Mouse (Mus musculus) forebrain, embryonic 14.5 days (tissue): ENCODE measurements at regions not wholly inside any gene's neighbourhood (a gene's known extent, or its start where the extent isn't known, plus 50 kb on each side); places are given as distances from the start of the nearest gene placed in this dataset.

Experiments used
- ATAC-seq: fragments of 200-750 bp; cut with Nextera tagmentation; 2 replicates; pipeline ENCODE4 v1.8.0; 2017; ENCODE audit warnings: mild to moderate bottlenecking, moderate library complexity
- DNase-seq: peaks from one replicate; pipeline ENCODE4 v3.0.0-alpha.2; 2015; ENCODE audit warnings: low spot score
- H3K27ac ChIP-seq: fragments of 300-500 bp; sonication (generic); 2 replicates; pipeline ENCODE4 v1.5.1; 2014; ENCODE audit warnings: low read depth, mild to moderate bottlenecking, control low read depth, low read length, moderate library complexity
- H3K27me3 ChIP-seq: fragments of 300-500 bp; sonication (generic); replicated peaks from 2 replicates; pipeline ENCODE4 v1.6.1; 2014; ENCODE audit warnings: low read length, control low read depth, mixed read lengths; ENCODE audit not compliant: control insufficient read depth, insufficient read depth
- H3K36me3 ChIP-seq: fragments of 300-500 bp; sonication (generic); 2 replicates; pipeline ENCODE4 v1.6.1; 2014; ENCODE audit warnings: low read length, control low read depth; ENCODE audit not compliant: control insufficient read depth, insufficient read depth
- H3K4me1 ChIP-seq: fragments of 300-500 bp; sonication (generic); 2 replicates; pipeline ENCODE4 v1.6.1; 2014; ENCODE audit warnings: antibody characterized with exemption, low read length, control low read depth; ENCODE audit not compliant: control insufficient read depth, insufficient read depth
- H3K4me2 ChIP-seq: fragments of 300-500 bp; sonication (generic); 2 replicates; pipeline ENCODE4 v1.6.1; 2014; ENCODE audit warnings: mild to moderate bottlenecking, control low read depth, low read length
- H3K4me3 ChIP-seq: fragments of 300-500 bp; sonication (generic); 2 replicates; pipeline ENCODE4 v1.5.1; 2014; ENCODE audit warnings: low read depth, low read length, control low read depth
- H3K9ac ChIP-seq: fragments of 300-500 bp; sonication (generic); 2 replicates; pipeline ENCODE4 v1.6.1; 2014; ENCODE audit warnings: mild to moderate bottlenecking, low read length, control low read depth, moderate library complexity
- H3K9me3 ChIP-seq: fragments of 300-500 bp; sonication (generic); replicated peaks from 2 replicates; pipeline ENCODE4 v1.6.1; 2016; ENCODE audit warnings: low read length, control low read depth, mixed read lengths; ENCODE audit not compliant: control insufficient read depth
- WGBS: fragments of 180-500 bp; shearing (Covaris S2); extraction: QIAGEN DNeasy Blood & Tissue Kit; methylation state at CpG from one replicate; pipeline ENCODE4 v1.1.7; 2014; 5-methylcytosine and 5-hydroxymethylcytosine counted together

DNA sequence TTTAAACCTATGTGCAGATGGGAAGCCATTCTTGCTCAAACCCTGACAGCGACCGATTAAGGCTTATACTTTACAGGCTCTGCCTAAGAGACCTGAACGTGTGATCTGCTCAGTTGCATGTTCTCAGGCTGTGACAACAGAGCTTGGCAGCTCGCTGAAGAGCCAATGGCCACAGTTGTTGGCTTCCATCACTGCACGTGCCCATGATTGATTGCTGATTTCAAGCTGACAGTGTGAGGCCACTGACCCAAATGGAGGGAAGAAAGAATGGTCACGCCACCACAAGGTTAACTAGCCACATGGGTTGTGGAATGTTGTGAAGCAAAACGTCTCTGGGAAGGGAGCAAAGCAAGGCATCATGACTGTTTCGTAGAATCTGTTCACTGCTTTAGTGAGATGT is 303.8 kb downstream of the Gadd45g start:
- DNase-seq (no peak), ATAC-seq (no peak)
- WGBS = 91% methylated on average over 8 of the region's 8 CpGs
- no peak overlapping the region for H3K4me3 ChIP-seq
- no peak overlapping the region for H3K27ac ChIP-seq
- no peaks in the 10 kb centered on the region for H3K36me3 ChIP-seq
- H3K9ac ChIP-seq = no peak overlapping the region
- no peaks in the 10 kb centered on the region for H3K27me3 ChIP-seq
- H3K4me1 ChIP-seq = peaks cover 13% of the 10 kb centered on the region
- no peaks in the 10 kb centered on the region for H3K9me3 ChIP-seq
- H3K4me2 ChIP-seq = no peak overlapping the region

GRCm38 (mm10) chr13:52151777-52152176 is 305.3 kb downstream of the Gadd45g start:
- WGBS = 77% methylated on average over 11 of the region's 11 CpGs
- Histone ChIP-seq H3K27ac (no peak overlapping the region), H3K4me3 (no peak overlapping the region), H3K9me3 (no peaks in the 10 kb centered on the region), H3K4me1 (peaks cover 20% of the 10 kb centered on the region), H3K4me2 (no peak overlapping the region), H3K36me3 (no peaks in the 10 kb centered on the region), H3K27me3 (no peaks in the 10 kb centered on the region), H3K9ac (no peak overlapping the region)
- ATAC-seq = no peak
- DNase-seq = peak; percentile 10

DNA sequence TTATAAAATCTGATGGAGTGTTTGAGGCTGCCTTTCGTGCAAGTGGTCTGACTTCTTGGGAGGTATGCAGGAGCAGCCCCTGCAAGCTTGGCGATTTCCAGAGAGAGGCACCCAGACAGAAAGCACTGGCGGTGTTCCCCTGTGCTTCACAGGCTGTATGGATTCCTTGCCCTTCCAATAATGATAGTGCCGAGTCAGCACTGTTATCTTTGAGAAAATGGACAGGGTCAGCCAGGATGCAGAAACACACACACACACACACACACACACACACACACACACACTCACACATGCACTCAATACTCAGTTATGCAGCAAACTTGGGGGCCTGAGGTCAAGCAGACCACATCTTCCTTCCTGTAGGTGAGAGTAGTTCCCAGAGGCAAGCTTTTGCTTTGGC is 305.7 kb downstream of the Gadd45g start:
- Histone ChIP-seq H3K4me3 (no peak overlapping the region), H3K27me3 (no peaks in the 10 kb centered on the region), H3K4me2 (no peak overlapping the region), H3K36me3 (no peaks in the 10 kb centered on the region), H3K27ac (no peak overlapping the region), H3K9ac (no peak overlapping the region), H3K9me3 (no peaks in the 10 kb centered on the region), H3K4me1 (peaks cover 20% of the 10 kb centered on the region)
- ATAC-seq = no peak
- whole genome bisulfite sequencing = 80% methylated on average over 4 of the region's 4 CpGs
- DNase-seq = no peak

DNA sequence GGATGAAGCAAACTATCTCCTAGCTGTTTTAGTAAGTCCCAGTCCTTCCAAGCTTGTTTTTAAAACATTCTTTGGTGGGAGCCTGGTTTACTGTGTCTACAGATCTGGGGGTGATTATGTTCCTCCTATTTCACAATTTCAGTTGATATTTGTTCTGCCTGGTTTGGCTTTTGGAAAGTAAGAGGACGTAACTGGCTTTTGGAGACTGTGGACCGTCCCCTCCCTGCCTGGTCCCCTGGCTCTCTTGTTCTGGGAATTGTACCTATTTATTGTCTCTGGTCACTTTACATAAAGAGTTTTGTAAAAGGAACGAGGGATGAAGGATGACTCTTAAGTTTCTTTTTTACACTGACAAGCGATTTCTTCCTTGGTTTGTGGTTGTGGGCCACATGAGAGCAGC is 306.6 kb downstream of the Gadd45g start:
- ATAC-seq (no peak), DNase-seq (no peak)
- no peaks in the 10 kb centered on the region for H3K27me3 ChIP-seq
- 81% methylated on average over 4 of the region's 4 CpGs for WGBS
- no peaks in the 10 kb centered on the region for H3K36me3 ChIP-seq
- H3K9me3 ChIP-seq = no peaks in the 10 kb centered on the region
- peaks cover 20% of the 10 kb centered on the region for H3K4me1 ChIP-seq
- H3K27ac ChIP-seq = no peak overlapping the region
- H3K9ac ChIP-seq = no peak overlapping the region
- no peak overlapping the region for H3K4me2 ChIP-seq
- no peak overlapping the region for H3K4me3 ChIP-seq

DNA sequence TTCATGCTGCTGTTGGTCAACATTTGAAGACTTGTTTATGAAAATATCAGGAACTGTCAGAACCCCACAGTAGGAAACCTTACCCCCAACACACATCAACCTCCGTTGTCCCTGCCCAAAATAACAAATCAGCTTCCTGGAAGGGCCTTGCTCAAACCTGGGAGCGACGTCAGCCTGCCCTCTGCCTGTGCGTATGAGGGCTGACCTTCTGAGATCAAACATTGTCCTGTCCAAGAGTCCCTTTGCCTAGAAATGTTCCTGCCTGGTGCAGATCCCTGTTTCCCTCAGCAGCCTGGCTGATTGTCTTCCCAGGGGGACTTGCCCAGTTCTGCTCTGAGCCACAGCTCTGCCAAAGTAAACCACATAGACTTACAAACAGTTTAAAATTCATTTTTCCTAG is 307.1 kb downstream of the Gadd45g start:
- no peak overlapping the region for H3K4me2 ChIP-seq
- ATAC-seq (no peak), DNase-seq (no peak)
- peaks cover 20% of the 10 kb centered on the region for H3K4me1 ChIP-seq
- no peak overlapping the region for H3K27ac ChIP-seq
- no peaks in the 10 kb centered on the region for H3K36me3 ChIP-seq
- no peak overlapping the region for H3K9ac ChIP-seq
- no peaks in the 10 kb centered on the region for H3K27me3 ChIP-seq
- H3K9me3 ChIP-seq = no peaks in the 10 kb centered on the region
- 87% methylated on average over 4 of the region's 4 CpGs for WGBS
- no peak overlapping the region for H3K4me3 ChIP-seq

DNA sequence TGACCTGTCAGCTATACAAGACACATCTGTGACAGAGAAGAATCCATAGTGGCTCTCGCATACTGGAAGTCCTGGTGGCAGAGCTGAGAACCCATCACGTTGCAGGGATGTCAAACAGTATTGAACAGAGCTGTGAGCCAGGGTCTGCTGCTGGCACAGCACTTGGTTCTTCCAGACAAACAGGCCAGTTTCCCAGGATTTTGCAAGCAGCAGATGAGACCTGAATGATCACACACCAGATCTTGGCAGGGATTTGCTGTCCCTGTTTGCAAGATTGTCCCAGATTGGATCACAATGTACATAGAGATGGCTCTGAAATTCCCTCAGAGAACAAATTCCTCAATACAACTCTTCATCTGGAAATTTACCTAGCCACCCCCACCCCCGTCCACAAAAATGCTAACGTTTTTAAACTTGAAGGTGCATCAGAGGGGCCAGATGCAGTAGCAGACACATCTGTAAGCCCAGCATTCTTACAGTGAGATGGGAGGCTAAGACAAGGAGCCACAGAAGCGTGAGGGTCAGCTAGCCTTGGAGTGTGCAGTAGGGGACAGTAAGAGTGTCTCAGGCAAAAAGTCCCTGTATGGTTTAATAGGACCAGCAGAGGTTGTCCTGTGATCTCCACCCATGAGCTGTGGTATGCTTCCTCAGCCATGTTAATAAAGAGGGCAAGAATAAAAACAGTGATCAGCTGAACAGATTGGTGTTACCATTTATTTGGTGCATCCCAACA is 307.8 kb downstream of the Gadd45g start:
- Histone ChIP-seq H3K36me3 (no peaks in the 10 kb centered on the region), H3K9me3 (no peaks in the 10 kb centered on the region), H3K27me3 (no peaks in the 10 kb centered on the region), H3K27ac (peak overlapping the region; percentile 39; the same call in 1 of the 2 replicates), H3K4me2 (peak overlapping the region; percentile 33), H3K4me3 (no peak overlapping the region), H3K9ac (peak overlapping the region; percentile 21; the same call in 1 of the 2 replicates), H3K4me1 (peaks cover 20% of the 10 kb centered on the region)
- WGBS = 72% methylated on average over 5 of the region's 5 CpGs
- DNase-seq (peak; percentile 56), ATAC-seq (peak; percentile 24; the same call in 1 of the 2 replicates)

GRCm38 (mm10) chr13:52154844-52155587 is 308.5 kb downstream of the Gadd45g start:
- Histone ChIP-seq H3K9ac (peak overlapping the region; percentile 21; the same call in 1 of the 2 replicates), H3K9me3 (no peaks in the 10 kb centered on the region), H3K27ac (peak overlapping the region; percentile 39; the same call in 1 of the 2 replicates), H3K4me3 (no peak overlapping the region), H3K36me3 (no peaks in the 10 kb centered on the region), H3K27me3 (no peaks in the 10 kb centered on the region), H3K4me2 (peak overlapping the region; percentile 33), H3K4me1 (peaks cover 20% of the 10 kb centered on the region)
- peak; percentile 90 for ATAC-seq
- 39% methylated on average over 14 of the region's 14 CpGs for WGBS
- DNase-seq = peak; percentile 88

DNA sequence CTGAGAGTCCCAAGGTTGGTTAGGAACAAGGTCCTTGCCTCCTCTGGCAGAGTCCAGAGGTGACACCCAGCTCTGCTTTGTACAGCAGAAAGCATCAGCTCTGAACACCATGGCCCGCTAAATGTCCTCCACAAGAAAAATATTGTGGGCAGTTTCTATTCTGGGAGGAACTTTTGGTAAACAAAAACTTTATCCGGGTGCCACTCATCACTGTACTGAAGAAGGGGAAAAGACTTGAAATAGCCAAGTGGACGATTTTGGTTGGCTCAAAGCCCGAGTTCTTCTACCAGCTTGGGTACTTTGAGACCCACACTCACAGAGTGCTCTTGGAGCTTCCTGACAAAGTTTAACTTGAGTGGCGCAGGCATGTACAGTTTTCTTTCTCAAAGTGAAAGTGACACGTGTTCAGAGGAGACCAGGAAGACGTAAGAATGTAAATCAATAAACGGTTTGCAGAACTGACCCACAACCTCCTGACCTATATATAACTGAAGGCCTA is 309.2 kb downstream of the Gadd45g start:
- no peak for DNase-seq
- Histone ChIP-seq H3K9me3 (no peaks in the 10 kb centered on the region), H3K9ac (no peak overlapping the region), H3K4me1 (peaks cover 20% of the 10 kb centered on the region), H3K4me2 (no peak overlapping the region), H3K27ac (no peak overlapping the region), H3K27me3 (no peaks in the 10 kb centered on the region), H3K36me3 (no peaks in the 10 kb centered on the region), H3K4me3 (no peak overlapping the region)
- 0 out of 2 replicates have a peak, but pooled peaks have one; percentile 21 for ATAC-seq
- 79% methylated on average over 8 of the region's 8 CpGs for WGBS

- no peak overlapping the region for H3K9ac ChIP-seq
- WGBS = 91% methylated on average over 7 of the region's 7 CpGs
- no peak overlapping the region for H3K4me3 ChIP-seq
- no peak overlapping the region for H3K27ac ChIP-seq
- H3K36me3 ChIP-seq = no peaks in the 10 kb centered on the region
- H3K4me2 ChIP-seq = no peak overlapping the region
- no peaks in the 10 kb centered on the region for H3K9me3 ChIP-seq
- no peaks in the 10 kb centered on the region for H3K27me3 ChIP-seq
- no peak for DNase-seq
- no peaks in the 10 kb centered on the region for H3K4me1 ChIP-seq
- no peak for ATAC-seq
Measured at GRCm38 (mm10) chr13:52162676-52163075, 316.2 kb downstream of the Gadd45g start.
